Mouse (Mus musculus): ENCODE data around the gene Map4k2.

- TF ChIP-seq POLR2A (IDR thresholded peaks at IDR 0.05; ENCODE audit: control insufficient read depth, extremely low read depth, insufficient read depth, low read length, poor library complexity) (no peak), CTCF (IDR thresholded peaks at IDR 0.05; ENCODE audit: borderline replicate concordance, control insufficient read depth, extremely low read depth, insufficient read depth, low read length, poor library complexity) (no peak)
Measured at GRCm38 (mm10) chr19:6303831-6304230, 37.1 kb upstream of the Map4k2 start.

Data from thymus, adult 2 months (tissue).